Mouse (Mus musculus): Measurements from ENCODE around the gene Vps37c.

DNA sequence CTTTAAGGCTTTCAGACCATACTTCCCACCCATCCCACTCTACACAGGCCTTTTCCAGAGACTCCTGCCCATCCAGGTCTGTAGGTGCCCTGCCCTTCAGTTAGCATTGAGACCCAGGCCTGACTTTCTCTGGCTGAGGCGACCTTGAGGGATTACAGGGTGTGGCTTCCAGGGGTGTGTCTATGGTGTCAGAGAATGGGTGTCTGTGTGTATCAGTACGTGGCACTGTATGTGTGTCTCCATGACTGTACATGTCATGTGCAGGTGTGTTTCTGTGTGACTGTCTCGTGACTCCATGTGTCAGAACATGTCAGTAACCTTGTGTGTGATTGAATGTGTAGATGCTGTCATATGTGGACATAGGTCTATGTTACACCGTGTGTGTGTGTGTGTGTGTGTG lies 17.2 kb upstream of the Vps37c start:
- TF ChIP-seq CTCF (IDR thresholded peaks at IDR 0.05; ENCODE audit: extremely low read depth, insufficient read depth, low read length) (no peak), POLR2A (IDR thresholded peaks at IDR 0.05; ENCODE audit: extremely low read depth, insufficient read depth, low read length) (no peak)
